Mouse (Mus musculus): ENCODE data around the gene Yipf1. TPM values are rescaled to one million over a fixed set of nuclear protein-coding genes. Genes with fewer than 3 reads are reported as not detected.

Yipf1 gene
- polyA plus RNA-seq (2014; fragmentation: Illumina TruSeq; extraction: RNeasy Lipid Tissue Mini Kit (QIAGEN cat#74804); ENCODE audit: insufficient read depth, low read depth, low replicate concordance): 49.5 TPM

DNA sequence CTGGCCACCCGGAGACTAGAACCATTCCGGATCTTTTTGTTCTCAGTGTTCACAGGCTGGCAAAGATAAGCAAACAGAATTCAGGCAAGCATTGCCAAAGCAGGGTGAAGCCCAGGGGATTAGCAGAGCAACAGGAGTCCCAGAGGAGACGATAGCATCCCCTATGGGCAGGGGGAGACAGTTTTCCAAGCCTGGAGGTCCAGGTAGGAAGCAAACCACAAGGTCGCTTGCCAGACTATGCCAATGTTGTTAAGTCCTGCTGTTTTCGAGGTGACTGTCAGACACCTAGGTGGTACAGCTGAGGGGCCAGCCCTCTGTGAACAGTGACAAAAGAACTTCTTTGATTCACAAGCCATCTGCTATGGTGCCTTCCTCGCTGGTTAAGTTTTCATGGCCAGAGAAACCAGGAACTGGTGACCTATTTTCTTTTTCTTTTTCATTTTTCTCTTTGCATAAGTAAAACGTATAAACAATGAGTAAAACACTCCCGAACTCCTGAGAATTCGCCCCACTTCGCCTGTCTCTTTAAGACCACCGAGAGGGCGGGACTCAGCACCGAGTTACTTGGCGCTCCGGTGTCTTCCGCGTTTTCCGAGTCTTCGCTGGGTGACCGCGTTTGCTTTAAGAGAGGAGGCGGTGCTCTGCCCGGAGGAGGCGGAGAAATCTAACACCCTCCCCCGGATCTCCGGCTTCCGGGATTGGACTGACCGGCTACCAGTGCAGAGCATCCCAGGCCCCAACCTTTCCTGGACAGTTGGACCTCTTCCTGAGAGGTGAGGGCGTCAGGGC, at the start of gene Yipf1:
Yipf1 (plus strand) TSS at position 674 of the 789 bp plus-strand sequence.

DNA sequence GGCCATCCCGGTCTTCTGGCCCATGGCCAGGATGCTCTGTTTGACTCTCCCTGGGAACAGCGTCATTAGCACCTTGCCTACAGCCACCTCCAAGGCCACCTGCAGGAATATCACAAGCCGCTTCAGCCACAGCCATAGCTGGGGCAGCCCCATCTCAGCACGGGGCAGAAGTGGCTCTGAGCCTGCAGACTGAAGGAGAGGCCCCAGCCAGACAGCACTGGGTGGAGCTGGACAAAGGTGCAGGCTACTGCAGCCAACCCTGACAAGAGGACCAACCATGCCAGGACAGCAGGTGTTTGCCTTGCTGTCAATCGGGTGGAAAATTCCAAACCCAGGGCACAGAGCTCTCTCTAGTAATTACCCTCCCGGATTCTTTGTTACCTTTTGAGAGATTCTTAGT, 7.2 kb upstream of the Yipf1 start, which contains the start of gene Dio1:
Dio1 (minus strand) TSS at position 204 of the 400 bp plus-strand sequence.

GRCm38 (mm10) chr4:107367567-107368314, 53.6 kb downstream of the Yipf1 start, which contains the start of gene Ndc1:
Gene Ndc1 (plus strand): TSS chr4:107367784.

Other genes starting within 250 kb of the Yipf1 start
- 35.0 TPM for gene Mrpl37, start 247.5 kb upstream of the Yipf1 start, polyA plus RNA-seq (2014; fragmentation: Illumina TruSeq; extraction: RNeasy Lipid Tissue Mini Kit (QIAGEN cat#74804); ENCODE audit: insufficient read depth, low read depth, low replicate concordance)
- 7.2 TPM for gene Cyb5rl, start 247.4 kb upstream of the Yipf1 start, polyA plus RNA-seq (2014; fragmentation: Illumina TruSeq; extraction: RNeasy Lipid Tissue Mini Kit (QIAGEN cat#74804); ENCODE audit: insufficient read depth, low read depth, low replicate concordance)
- gene Cdcp2, start 217.5 kb upstream of the Yipf1 start, polyA plus RNA-seq (2014; fragmentation: Illumina TruSeq; extraction: RNeasy Lipid Tissue Mini Kit (QIAGEN cat#74804); ENCODE audit: insufficient read depth, low read depth, low replicate concordance): not detected
- gene Tmem59, start 136.0 kb upstream of the Yipf1 start, polyA plus RNA-seq (2014; fragmentation: Illumina TruSeq; extraction: RNeasy Lipid Tissue Mini Kit (QIAGEN cat#74804); ENCODE audit: insufficient read depth, low read depth, low replicate concordance): 358 TPM
- 11.5 TPM for gene Tceanc2, start 135.2 kb upstream of the Yipf1 start, polyA plus RNA-seq (2014; fragmentation: Illumina TruSeq; extraction: RNeasy Lipid Tissue Mini Kit (QIAGEN cat#74804); ENCODE audit: insufficient read depth, low read depth, low replicate concordance)
- gene Ldlrad1, start 105.2 kb upstream of the Yipf1 start, polyA plus RNA-seq (2014; fragmentation: Illumina TruSeq; extraction: RNeasy Lipid Tissue Mini Kit (QIAGEN cat#74804); ENCODE audit: insufficient read depth, low read depth, low replicate concordance): 10.0 TPM
- 17.8 TPM for gene Lrrc42, start 60.8 kb upstream of the Yipf1 start, polyA plus RNA-seq (2014; fragmentation: Illumina TruSeq; extraction: RNeasy Lipid Tissue Mini Kit (QIAGEN cat#74804); ENCODE audit: insufficient read depth, low read depth, low replicate concordance)
- 35.7 TPM for gene Hspb11, start 60.8 kb upstream of the Yipf1 start, polyA plus RNA-seq (2014; fragmentation: Illumina TruSeq; extraction: RNeasy Lipid Tissue Mini Kit (QIAGEN cat#74804); ENCODE audit: insufficient read depth, low read depth, low replicate concordance)
- 0.45 TPM for gene Dio1, start 7.2 kb upstream of the Yipf1 start, polyA plus RNA-seq (2014; fragmentation: Illumina TruSeq; extraction: RNeasy Lipid Tissue Mini Kit (QIAGEN cat#74804); ENCODE audit: insufficient read depth, low read depth, low replicate concordance)
- 2.3 TPM for gene Ndc1, start 53.4 kb downstream of the Yipf1 start, polyA plus RNA-seq (2014; fragmentation: Illumina TruSeq; extraction: RNeasy Lipid Tissue Mini Kit (QIAGEN cat#74804); ENCODE audit: insufficient read depth, low read depth, low replicate concordance)
- gene Glis1, start 120.2 kb downstream of the Yipf1 start, polyA plus RNA-seq (2014; fragmentation: Illumina TruSeq; extraction: RNeasy Lipid Tissue Mini Kit (QIAGEN cat#74804); ENCODE audit: insufficient read depth, low read depth, low replicate concordance): not detected

Measured in lung, adult 10 weeks (tissue).